Mouse (Mus musculus): ENCODE data around the gene Slc39a7. TPM values are rescaled to one million over a fixed set of nuclear protein-coding genes. Genes with fewer than 3 reads are reported as not detected.
"Not testable (repeated sequence)": the region's sequence is repeated elsewhere in the genome, so short reads cannot be mapped to it uniquely, and the experiment has no call there.

Slc39a7 gene
- polyA plus RNA-seq, 1 experiment from 2014 or later, result 91.7 TPM

DNA sequence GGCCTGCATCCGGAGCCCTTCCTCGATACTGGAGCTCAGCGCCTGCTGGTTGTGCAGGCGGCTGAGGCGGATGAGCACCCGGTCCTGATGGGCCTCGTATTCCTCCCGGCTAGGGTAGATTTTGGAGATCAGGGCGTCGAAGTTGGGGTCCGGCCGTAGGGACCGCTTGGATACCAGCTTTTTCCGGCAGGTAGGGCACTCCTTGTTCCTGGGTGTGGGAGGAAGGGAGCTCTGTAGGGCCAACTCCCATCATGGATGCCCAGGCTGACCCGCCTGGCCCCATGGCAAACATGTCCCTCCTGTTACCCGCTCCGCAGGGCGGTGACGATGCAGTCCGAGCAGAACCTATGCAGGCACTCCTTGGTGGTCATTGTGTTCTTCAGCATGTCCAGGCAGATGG, 8.5 kb downstream of the Slc39a7 start:
- no peak overlapping the region for H3K4me3 ChIP-seq

DNA sequence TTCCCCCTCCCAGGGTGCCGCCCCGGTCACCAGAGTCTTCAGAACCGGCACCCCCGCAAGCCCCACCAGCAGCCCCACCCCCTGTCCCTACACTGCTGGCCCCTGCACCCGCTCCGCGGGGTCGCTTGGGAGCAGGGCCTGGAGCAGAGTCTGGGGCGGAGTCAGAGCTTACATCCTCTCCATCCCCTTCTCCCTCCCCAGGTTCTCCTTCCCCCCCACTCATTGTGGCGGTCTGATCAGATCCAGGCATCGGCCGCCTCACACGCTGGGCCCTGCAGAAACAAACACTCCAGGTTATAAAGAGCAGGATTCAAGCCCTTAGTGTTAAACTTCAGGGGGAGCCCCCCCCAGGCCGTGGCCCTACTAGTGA, 9.1 kb downstream of the Slc39a7 start:
- no peak overlapping the region for H3K4me3 ChIP-seq
- H3K4me2 ChIP-seq, result no peak overlapping the region
- no peak overlapping the region for H3K9ac ChIP-seq
- peaks cover 14% of the 10 kb centered on the region for H3K9me3 ChIP-seq (replicated peaks)
- no peak for ATAC-seq
- H3K27ac ChIP-seq, result no peak overlapping the region
- no peaks in the 10 kb centered on the region for H3K27me3 ChIP-seq (replicated peaks)
- peaks cover 37% of the 10 kb centered on the region for H3K4me1 ChIP-seq
- H3K36me3 ChIP-seq, result peaks cover 39% of the 10 kb centered on the region
- WGBS (ENCODE audit: insufficient replicate concordance), result 89% methylated on average over 14 of the region's 14 CpGs

More for the DNA sequence above, 8.5 kb downstream of the Slc39a7 start:
- no peak for ATAC-seq
- Histone ChIP-seq H3K9me3 (replicated peaks) (peaks cover 14% of the 10 kb centered on the region), H3K36me3 (peaks cover 39% of the 10 kb centered on the region), H3K4me2 (no peak overlapping the region), H3K4me1 (peaks cover 40% of the 10 kb centered on the region), H3K27me3 (replicated peaks) (no peaks in the 10 kb centered on the region), H3K9ac (no peak overlapping the region), H3K27ac (no peak overlapping the region)
- 90% methylated on average over 20 of the region's 20 CpGs for WGBS (ENCODE audit: insufficient replicate concordance)

DNA sequence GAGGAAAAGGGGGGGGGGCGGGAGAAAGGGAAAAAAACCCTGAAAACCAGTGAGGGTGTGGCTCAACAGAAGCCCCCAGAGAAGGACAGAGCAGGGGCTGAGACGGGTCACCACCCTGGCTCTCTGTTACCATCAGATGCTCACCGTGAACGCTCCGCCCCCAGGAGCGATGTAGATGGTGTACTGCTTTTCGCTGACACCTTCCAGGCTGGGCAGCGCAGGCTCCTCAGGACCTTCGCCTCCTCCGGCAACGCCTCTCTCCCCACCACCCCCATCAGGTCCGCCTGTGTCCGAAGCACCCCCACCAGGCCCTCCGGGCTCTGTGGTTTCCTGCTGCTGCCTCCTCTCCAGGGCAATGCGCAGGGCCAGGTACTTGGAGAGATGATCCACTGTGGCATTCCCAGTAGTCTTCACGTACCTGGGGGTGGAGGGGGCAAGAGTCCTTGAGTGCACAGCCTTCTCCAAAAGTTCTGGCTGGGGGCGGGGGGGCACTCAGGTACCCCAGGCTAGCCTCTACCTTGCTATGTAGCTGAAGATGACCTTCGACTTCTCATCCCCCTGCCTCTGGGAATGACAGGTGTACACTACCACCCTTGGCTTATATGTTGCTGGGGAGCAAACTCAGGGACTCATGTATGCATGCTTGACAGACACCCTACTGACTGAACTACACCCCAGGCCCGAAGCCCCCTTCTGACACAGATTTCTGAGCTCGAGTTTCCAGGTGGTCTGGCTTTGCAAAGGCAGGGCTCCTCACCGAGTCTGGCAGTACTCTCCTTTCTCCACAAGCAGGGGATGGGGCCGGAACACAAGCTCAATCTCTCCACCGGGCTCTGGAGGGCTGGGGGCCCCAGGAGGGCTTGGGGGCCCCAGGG, 9.7 kb downstream of the Slc39a7 start:
- Histone ChIP-seq H3K9me3 (replicated peaks) (peaks cover 14% of the 10 kb centered on the region), H3K4me3 (no peak overlapping the region), H3K4me2 (no peak overlapping the region), H3K27me3 (replicated peaks) (no peaks in the 10 kb centered on the region), H3K36me3 (peaks cover 39% of the 10 kb centered on the region), H3K9ac (no peak overlapping the region), H3K4me1 (peaks cover 31% of the 10 kb centered on the region), H3K27ac (no peak overlapping the region)
- 88% methylated on average over 23 of the region's 23 CpGs for WGBS (ENCODE audit: insufficient replicate concordance)
- no peak for ATAC-seq

DNA sequence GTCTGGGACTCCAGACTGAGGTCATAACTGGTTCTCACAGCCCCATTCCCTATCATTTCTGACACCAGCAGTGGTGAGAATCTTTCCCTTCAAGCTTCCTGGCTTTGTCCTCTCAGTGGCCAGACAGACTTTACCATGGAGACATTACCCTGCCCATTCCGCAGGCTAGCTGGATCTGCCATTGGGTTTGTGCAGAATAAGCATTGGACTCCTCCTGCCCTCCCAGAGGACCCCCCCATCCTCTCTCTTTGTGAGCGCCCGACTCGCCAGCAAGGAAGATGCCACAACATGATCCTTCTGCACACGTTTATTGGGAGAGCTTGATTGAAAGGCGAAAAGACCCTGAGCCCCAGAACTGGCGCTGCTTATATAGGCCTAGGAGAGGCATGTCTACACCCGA, 18.0 kb downstream of the Slc39a7 start:
- Histone ChIP-seq H3K4me3 (no peak overlapping the region), H3K27ac (no peak overlapping the region), H3K9ac (no peak overlapping the region), H3K9me3 (replicated peaks) (peaks cover 9% of the 10 kb centered on the region), H3K4me2 (no peak overlapping the region), H3K4me1 (no peaks in the 10 kb centered on the region), H3K27me3 (replicated peaks) (peaks cover 18% of the 10 kb centered on the region), H3K36me3 (no peaks in the 10 kb centered on the region)
- no peak for ATAC-seq
- 88% methylated on average over 8 of the region's 8 CpGs for WGBS (ENCODE audit: insufficient replicate concordance)

DNA sequence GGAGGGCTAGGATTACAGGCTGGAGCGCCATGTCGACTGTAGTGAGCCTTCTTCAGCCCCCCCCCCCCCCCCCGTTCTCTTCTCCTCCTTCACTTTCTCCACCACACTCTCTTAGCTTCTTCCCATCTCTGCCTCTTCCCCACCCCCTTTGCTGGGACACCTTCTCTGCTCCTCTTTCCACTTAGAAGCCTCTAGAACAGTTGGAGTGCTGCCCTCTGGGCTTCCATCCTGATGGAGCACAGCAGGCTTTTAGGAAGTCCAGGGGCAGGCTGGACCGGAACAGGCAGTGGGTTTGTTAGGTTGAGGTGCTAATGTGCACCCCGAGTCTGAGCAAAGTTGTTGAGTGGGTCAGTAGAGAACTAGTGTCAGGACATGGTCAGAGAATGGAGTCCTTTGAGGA, 21.3 kb downstream of the Slc39a7 start:
- H3K4me1 ChIP-seq, result no peaks in the 10 kb centered on the region
- H3K36me3 ChIP-seq, result no peaks in the 10 kb centered on the region
- H3K4me3 ChIP-seq, result no peak overlapping the region
- H3K9ac ChIP-seq, result no peak overlapping the region
- H3K27me3 ChIP-seq (replicated peaks), result peaks cover 27% of the 10 kb centered on the region
- no peak overlapping the region for H3K27ac ChIP-seq
- 57% methylated on average over 5 of the region's 5 CpGs for WGBS (ENCODE audit: insufficient replicate concordance)
- no peak for ATAC-seq
- H3K4me2 ChIP-seq, result no peak overlapping the region
- peaks cover 4% of the 10 kb centered on the region; the same call in 1 of the 2 replicates for H3K9me3 ChIP-seq (replicated peaks)

DNA sequence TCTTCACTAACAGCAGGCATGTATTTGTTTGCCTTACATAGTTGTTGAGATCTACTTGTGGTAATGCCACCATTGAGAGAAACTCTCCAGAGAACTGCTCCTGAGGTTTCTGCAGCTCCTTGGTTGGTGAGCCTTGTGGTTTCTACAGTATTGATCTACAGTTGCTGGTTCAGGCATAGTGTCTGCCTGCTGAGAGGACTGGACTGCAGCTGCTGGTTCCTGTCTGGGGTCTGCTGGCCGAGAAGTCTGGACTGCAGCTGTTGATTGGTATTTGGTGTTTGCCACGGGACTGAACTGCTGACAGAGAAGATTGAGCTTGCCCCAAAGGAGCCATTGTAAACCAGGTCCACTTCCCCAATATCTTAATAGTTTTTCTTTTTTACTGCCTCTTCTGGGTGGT, 24.9 kb downstream of the Slc39a7 start:
- ATAC-seq, result no peak
- no peak overlapping the region for H3K4me2 ChIP-seq
- H3K4me1 ChIP-seq, result no peaks in the 10 kb centered on the region
- H3K9ac ChIP-seq, result no peak overlapping the region
- no peak overlapping the region for H3K27ac ChIP-seq
- H3K4me3 ChIP-seq, result no peak overlapping the region
- H3K9me3 ChIP-seq (replicated peaks), result no peaks in the 10 kb centered on the region
- H3K36me3 ChIP-seq, result no peaks in the 10 kb centered on the region
- H3K27me3 ChIP-seq (replicated peaks), result peaks cover 26% of the 10 kb centered on the region
- WGBS (ENCODE audit: insufficient replicate concordance), result 30% methylated on average over 2 of the region's 2 CpGs

DNA sequence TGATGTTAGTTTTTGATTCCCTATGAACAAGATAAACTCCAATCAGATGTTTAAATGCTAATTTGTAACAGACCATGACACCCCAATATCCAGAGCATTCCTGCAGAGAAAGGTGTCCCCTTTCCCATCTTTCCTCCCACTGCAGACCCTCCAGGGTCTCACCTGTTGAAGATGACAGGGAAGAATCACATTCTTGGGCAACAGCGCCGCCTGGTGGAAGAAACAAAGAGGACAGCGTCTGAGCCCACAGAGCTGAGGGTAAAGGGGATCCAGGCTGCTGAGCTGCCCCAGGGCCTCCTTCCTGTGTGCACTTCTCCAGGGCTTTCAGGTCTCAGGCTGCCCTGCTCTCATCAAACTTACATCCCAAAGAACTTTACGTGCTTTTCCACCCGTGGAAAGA, 28.1 kb downstream of the Slc39a7 start:
- no peak overlapping the region for H3K27ac ChIP-seq
- no peaks in the 10 kb centered on the region for H3K36me3 ChIP-seq
- WGBS (ENCODE audit: insufficient replicate concordance), result 5% methylated on average over 5 of the region's 5 CpGs
- H3K9me3 ChIP-seq (replicated peaks), result no peaks in the 10 kb centered on the region
- no peak overlapping the region for H3K4me3 ChIP-seq
- ATAC-seq, result no peak
- H3K4me2 ChIP-seq, result no peak overlapping the region
- H3K9ac ChIP-seq, result no peak overlapping the region
- H3K4me1 ChIP-seq, result peaks cover 22% of the 10 kb centered on the region
- peaks cover 47% of the 10 kb centered on the region for H3K27me3 ChIP-seq (replicated peaks)

DNA sequence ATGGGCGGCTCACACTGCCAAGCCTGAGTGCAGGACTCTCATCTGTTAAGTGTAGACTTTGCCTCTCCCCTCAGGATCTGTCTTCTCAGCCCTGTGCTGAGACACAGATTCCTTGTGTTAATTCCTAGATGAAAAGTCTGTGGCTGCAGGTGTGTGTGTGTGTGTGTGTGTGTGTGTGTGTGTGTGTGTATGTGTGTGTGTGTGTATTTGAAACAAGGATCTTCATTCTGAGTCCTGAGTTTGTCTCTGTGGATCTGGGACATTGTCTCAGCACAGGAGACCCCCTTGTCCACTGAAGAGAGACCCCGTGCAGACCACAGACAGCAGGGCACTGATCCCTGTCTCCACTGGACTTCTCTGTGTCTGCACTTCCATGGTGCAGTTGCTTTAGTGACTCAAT, 30.7 kb downstream of the Slc39a7 start:
- not testable (repeated sequence) for H3K36me3 ChIP-seq; H3K27ac ChIP-seq; ATAC-seq; H3K9ac ChIP-seq; H3K9me3 ChIP-seq (replicated peaks)
- 52% methylated on average over 2 of the region's 2 CpGs for whole genome bisulfite sequencing (ENCODE audit: insufficient replicate concordance)
- Histone ChIP-seq H3K4me1 (peaks cover 22% of the 10 kb centered on the region), H3K27me3 (replicated peaks) (peaks cover 44% of the 10 kb centered on the region), H3K4me3 (peak overlapping the region; percentile 65; the same call in 1 of the 2 replicates), H3K4me2 (peak overlapping the region; percentile 94)

DNA sequence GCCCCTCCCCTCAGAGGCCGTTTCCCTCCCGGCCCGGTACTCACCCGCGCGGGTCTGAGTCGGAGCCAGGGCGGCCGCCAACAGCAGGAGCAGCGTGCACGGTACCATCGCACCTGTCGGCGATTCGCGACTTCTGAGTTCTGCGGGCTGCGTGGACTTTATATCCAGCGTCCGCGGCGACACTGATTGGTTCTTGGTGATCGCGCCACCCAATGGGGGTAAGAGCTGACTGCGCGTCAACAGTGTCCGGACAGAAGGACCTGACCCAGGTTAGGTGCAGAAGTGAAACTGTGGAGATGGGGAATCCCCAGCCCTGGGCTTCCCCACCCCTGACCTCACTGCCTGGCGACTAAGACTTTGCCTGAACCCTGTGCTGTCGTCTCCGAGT, 31.3 kb downstream of the Slc39a7 start, which contains the start of gene H2-K1:
Gene H2-K1 (minus strand): TSS at position 198 of the 388 bp plus-strand sequence.
- Histone ChIP-seq H3K4me1 (peaks cover 22% of the 10 kb centered on the region), H3K9me3 (replicated peaks) (no peaks in the 10 kb centered on the region), H3K36me3 (no peaks in the 10 kb centered on the region), H3K27me3 (replicated peaks) (peaks cover 38% of the 10 kb centered on the region), H3K4me2 (peak within 1 kb of the TSS; percentile 94), H3K27ac (no peak within 1 kb of the TSS), H3K9ac (peak within 1 kb of the TSS; percentile 72), H3K4me3 (peak within 1 kb of the TSS; percentile 65)
- ATAC-seq, result peak; percentile 81
- 0% methylated on average over 27 of the region's 30 CpGs for WGBS (ENCODE audit: insufficient replicate concordance)

DNA sequence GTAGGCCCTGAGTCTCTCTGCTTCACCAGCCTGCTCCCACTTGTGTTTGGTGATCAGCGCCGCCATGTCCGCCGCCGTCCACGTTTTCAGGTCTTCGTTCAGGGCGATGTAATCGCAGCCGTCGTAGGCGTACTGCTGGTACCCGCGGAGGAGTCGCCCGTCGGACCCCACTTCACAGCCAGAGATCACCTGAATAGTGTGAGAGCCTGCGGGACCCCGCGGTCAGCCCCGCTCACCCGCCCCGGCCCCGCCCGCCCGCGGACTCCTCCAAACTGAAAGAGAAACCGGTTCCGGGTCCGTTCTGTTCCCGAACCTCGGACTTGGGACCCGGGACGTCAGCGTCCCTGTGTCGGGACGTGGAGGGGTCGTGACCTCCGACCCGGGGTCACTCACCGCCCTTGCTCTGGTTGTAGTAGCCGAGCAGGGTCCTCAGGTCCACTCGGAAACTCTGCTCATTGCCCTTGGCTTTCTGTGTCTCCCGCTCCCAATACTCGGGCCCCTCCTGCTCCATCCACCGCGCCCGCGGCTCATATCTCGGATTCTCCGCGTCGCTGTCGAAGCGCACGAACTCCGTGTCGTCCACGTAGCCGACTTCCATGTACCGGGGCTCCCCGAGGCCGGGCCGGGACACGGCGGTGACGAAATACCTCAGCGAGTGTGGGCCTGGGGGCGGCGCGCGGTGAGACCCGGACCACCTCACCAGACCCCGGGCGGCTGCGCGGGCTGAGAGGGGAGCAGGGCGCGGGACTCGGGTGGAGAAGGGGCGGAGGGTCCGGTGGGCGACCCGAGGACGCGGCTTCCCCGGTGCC, 31.9 kb downstream of the Slc39a7 start:
- ATAC-seq, result peak; percentile 46
- no peak overlapping the region for H3K27ac ChIP-seq
- 2% methylated on average over 87 of the region's 87 CpGs for WGBS (ENCODE audit: insufficient replicate concordance)

DNA sequence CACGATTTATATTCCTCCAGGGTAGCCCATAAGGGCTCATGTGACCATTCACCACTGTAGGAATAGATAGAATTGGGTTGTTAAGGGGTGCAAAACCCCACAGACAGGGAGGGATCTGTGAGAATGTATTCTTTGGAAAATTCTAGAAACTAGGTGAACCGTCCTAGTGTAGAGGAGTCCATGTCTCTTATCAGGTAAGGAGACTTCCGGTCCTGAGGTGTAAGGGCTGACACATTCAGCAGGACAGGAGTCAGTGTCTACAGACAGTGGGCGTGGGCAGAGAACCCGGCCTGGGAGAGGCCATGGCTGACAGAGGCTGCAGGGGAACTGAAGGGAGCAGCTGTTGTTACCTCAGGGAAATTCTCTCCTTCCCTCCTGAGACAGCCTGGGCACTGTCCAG, 32.8 kb downstream of the Slc39a7 start:
- not testable (repeated sequence) for H3K9me3 ChIP-seq (replicated peaks); H3K27ac ChIP-seq; H3K9ac ChIP-seq; H3K36me3 ChIP-seq; ATAC-seq
- Histone ChIP-seq H3K4me2 (peak overlapping the region; percentile 94), H3K4me1 (peaks cover 22% of the 10 kb centered on the region), H3K27me3 (replicated peaks) (peaks cover 38% of the 10 kb centered on the region), H3K4me3 (peak overlapping the region; percentile 65; the same call in 1 of the 2 replicates)
- WGBS (ENCODE audit: insufficient replicate concordance), result 28% methylated on average over 5 of the region's 5 CpGs

More for the DNA sequence above, 31.9 kb downstream of the Slc39a7 start:
- Histone ChIP-seq H3K4me3 (peak overlapping the region; percentile 65), H3K9ac (peak overlapping the region; percentile 72), H3K4me2 (peak overlapping the region; percentile 94), H3K27me3 (replicated peaks) (peaks cover 38% of the 10 kb centered on the region), H3K4me1 (peaks cover 22% of the 10 kb centered on the region), H3K9me3 (replicated peaks) (no peaks in the 10 kb centered on the region), H3K36me3 (no peaks in the 10 kb centered on the region)

DNA sequence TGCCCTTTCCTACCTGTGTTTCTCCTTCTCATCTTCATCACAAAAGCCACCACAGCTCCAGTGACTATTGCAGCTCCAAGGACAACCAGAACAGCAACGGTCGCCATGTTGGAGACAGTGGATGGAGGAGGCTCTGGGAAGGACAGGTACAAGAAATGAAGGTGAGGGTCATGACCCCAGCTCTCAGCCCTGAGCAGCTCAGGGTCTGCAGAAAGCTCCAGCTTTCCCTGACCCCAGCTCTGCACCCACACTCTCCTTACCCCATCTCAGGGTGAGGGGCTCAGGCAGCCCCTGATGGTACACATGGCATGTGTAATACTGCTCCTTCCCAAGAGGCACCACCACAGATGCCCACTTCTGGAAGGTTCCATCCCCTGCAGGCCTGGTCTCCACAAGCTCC, 34.5 kb downstream of the Slc39a7 start:
- Histone ChIP-seq H3K4me1 (peaks cover 22% of the 10 kb centered on the region), H3K27me3 (replicated peaks) (peaks cover 36% of the 10 kb centered on the region)
- not testable (repeated sequence) for ATAC-seq; H3K4me2 ChIP-seq; H3K36me3 ChIP-seq; H3K9ac ChIP-seq; H3K27ac ChIP-seq; H3K9me3 ChIP-seq (replicated peaks); H3K4me3 ChIP-seq
- WGBS (ENCODE audit: insufficient replicate concordance), result 67% methylated on average over 2 of the region's 2 CpGs
